Mouse (Mus musculus): ENCODE results near the gene Sash3. TPM values are rescaled to one million over a fixed set of nuclear protein-coding genes. Genes with fewer than 3 reads are reported as not detected.

The Sash3 gene
- 1.2 and 1.4 TPM in 2 replicates for polyA plus RNA-seq (2014; fragmentation: Nextera tagmentation; extraction: Ambion mirVana)

DNA sequence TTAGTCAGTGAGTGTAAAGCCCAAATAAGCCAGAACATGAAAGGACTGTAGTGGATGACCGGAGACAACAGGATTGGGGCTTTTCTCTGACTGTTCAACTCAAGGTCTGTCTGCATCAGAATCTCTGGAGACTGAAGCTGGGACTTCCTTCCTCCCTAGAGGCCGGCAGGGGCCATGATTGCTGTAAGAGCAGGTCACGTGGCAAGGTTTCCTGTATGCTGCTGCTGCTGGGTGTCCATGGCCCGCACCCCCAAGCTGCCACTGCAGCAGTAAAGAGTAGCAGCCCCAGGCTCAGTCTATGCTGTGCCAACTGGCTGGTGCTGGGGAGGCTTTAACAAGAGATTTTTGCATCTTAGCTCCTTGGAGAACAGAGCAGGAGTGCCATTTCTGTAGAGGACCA lies at the start of gene Sash3:
TSS of gene Sash3 (plus strand) at position 175 of the 400 bp plus-strand sequence.
- no peak within 1 kb of the TSS for H3K9ac ChIP-seq (ENCODE audit: low read depth, low read length)

DNA sequence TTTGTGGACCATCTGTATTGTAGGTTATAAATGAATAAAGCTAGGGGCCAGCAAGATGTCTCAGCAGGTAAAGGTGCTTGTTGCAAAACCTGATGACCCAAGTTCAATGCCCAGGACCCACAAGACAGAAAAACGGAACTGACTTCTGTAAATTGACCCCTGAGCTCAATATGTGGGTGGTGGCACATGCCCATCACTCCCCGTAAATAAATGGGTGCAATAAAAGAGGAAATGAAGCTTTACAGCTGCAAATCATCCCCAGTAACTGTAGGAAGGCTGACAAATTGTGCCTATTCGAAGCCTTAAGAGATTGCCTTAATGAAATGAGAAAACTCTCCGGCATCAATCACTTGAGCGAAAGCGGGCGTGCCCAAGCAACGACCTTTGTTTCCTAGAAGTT lies 49.7 kb upstream of the Sash3 start:
- ATAC-seq (ENCODE audit: low FRiP score, low TSS enrichment) = no peak
- no peaks in the 10 kb centered on the region for H3K27me3 ChIP-seq (ENCODE audit: control insufficient read depth, insufficient read depth, low read length)
- H3K4me2 ChIP-seq (replicated peaks; ENCODE audit: low read depth, low read length) = no peak overlapping the region
- no peaks in the 10 kb centered on the region for H3K4me1 ChIP-seq (ENCODE audit: control insufficient read depth, insufficient read depth, low read length)
- no peak overlapping the region for H3K27ac ChIP-seq (ENCODE audit: low read depth, low read length)
- no peaks in the 10 kb centered on the region for H3K36me3 ChIP-seq (ENCODE audit: control insufficient read depth, insufficient read depth, low read length)
- no peak overlapping the region for H3K4me3 ChIP-seq (ENCODE audit: low read length)
- no peak overlapping the region for H3K9ac ChIP-seq (ENCODE audit: low read depth, low read length)
- WGBS = 44% methylated on average over 8 of the region's 8 CpGs
- H3K9me3 ChIP-seq (ENCODE audit: control insufficient read depth, low read length) = no peaks in the 10 kb centered on the region

More for the DNA sequence above, at the start of gene Sash3:
- Histone ChIP-seq H3K4me1 (ENCODE audit: control insufficient read depth, insufficient read depth, low read length) (no peaks in the 10 kb centered on the region), H3K4me2 (replicated peaks; ENCODE audit: low read depth, low read length) (no peak within 1 kb of the TSS), H3K27ac (ENCODE audit: low read depth, low read length) (no peak within 1 kb of the TSS), H3K9me3 (ENCODE audit: control insufficient read depth, low read length) (no peaks in the 10 kb centered on the region), H3K27me3 (ENCODE audit: control insufficient read depth, insufficient read depth, low read length) (no peaks in the 10 kb centered on the region), H3K36me3 (ENCODE audit: control insufficient read depth, insufficient read depth, low read length) (no peaks in the 10 kb centered on the region), H3K4me3 (ENCODE audit: low read length) (no peak within 1 kb of the TSS)
- no peak for ATAC-seq (ENCODE audit: low FRiP score, low TSS enrichment)
- WGBS = 88% methylated on average over 4 of the region's 4 CpGs

DNA sequence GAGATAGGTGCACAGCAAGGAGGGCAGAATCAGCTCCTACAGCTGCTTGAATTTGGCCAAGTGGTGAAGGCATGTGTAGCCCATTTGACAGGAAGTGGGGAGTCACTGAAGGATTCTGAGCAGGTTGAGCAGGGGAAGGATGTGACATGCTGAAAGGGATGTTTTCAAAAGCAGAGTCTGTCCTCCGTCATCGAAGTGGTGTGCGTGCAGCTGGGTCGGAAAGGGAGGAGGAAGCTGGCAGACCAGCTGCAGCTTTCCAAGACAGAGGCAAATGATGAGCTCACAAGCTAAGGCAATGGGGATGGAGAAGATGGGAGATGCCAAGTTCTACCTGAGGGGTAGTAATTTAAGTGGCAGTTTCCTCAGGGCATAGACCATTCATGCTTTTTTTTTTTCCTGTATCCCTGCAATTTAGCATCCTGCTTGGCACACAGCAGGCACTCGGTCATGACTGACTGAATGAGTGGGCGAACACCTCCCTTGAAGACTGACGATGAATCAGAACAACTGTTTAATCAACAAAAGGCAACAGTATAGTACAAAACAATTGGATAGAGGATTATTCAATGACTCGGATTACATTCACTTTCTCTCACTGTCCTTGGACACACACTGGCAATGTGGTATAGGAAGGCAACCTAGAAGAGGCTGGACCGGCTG lies 47.6 kb upstream of the Sash3 start:
- ATAC-seq (ENCODE audit: low FRiP score, low TSS enrichment) = no peak
- Histone ChIP-seq H3K36me3 (ENCODE audit: control insufficient read depth, insufficient read depth, low read length) (no peaks in the 10 kb centered on the region), H3K9ac (ENCODE audit: low read depth, low read length) (no peak overlapping the region), H3K9me3 (ENCODE audit: control insufficient read depth, low read length) (no peaks in the 10 kb centered on the region), H3K4me1 (ENCODE audit: control insufficient read depth, insufficient read depth, low read length) (no peaks in the 10 kb centered on the region), H3K27me3 (ENCODE audit: control insufficient read depth, insufficient read depth, low read length) (no peaks in the 10 kb centered on the region), H3K27ac (ENCODE audit: low read depth, low read length) (no peak overlapping the region), H3K4me2 (replicated peaks; ENCODE audit: low read depth, low read length) (no peak overlapping the region), H3K4me3 (ENCODE audit: low read length) (no peak overlapping the region)
- WGBS = 82% methylated on average over 9 of the region's 9 CpGs

GRCm38 (mm10) chrX:48099871-48100270 lies 46.4 kb upstream of the Sash3 start:
- Histone ChIP-seq H3K36me3 (ENCODE audit: control insufficient read depth, insufficient read depth, low read length) (no peaks in the 10 kb centered on the region), H3K4me3 (ENCODE audit: low read length) (no peak overlapping the region), H3K27me3 (ENCODE audit: control insufficient read depth, insufficient read depth, low read length) (no peaks in the 10 kb centered on the region), H3K9me3 (ENCODE audit: control insufficient read depth, low read length) (no peaks in the 10 kb centered on the region), H3K4me2 (replicated peaks; ENCODE audit: low read depth, low read length) (no peak overlapping the region), H3K27ac (ENCODE audit: low read depth, low read length) (no peak overlapping the region), H3K4me1 (ENCODE audit: control insufficient read depth, insufficient read depth, low read length) (no peaks in the 10 kb centered on the region), H3K9ac (ENCODE audit: low read depth, low read length) (no peak overlapping the region)
- 41% methylated on average over 1 of the region's 1 CpGs for WGBS
- no peak for ATAC-seq (ENCODE audit: low FRiP score, low TSS enrichment)

GRCm38 (mm10) chrX:48103256-48103655 lies 43.0 kb upstream of the Sash3 start:
- WGBS = 68% methylated on average over 3 of the region's 3 CpGs
- Histone ChIP-seq H3K9me3 (ENCODE audit: control insufficient read depth, low read length) (no peaks in the 10 kb centered on the region), H3K4me2 (replicated peaks; ENCODE audit: low read depth, low read length) (no peak overlapping the region), H3K36me3 (ENCODE audit: control insufficient read depth, insufficient read depth, low read length) (no peaks in the 10 kb centered on the region), H3K27ac (ENCODE audit: low read depth, low read length) (no peak overlapping the region), H3K4me1 (ENCODE audit: control insufficient read depth, insufficient read depth, low read length) (no peaks in the 10 kb centered on the region), H3K4me3 (ENCODE audit: low read length) (no peak overlapping the region), H3K9ac (ENCODE audit: low read depth, low read length) (no peak overlapping the region), H3K27me3 (ENCODE audit: control insufficient read depth, insufficient read depth, low read length) (no peaks in the 10 kb centered on the region)
- ATAC-seq (ENCODE audit: low FRiP score, low TSS enrichment) = no peak

- ATAC-seq (ENCODE audit: low FRiP score, low TSS enrichment) = no peak
- Histone ChIP-seq H3K9me3 (ENCODE audit: control insufficient read depth, low read length) (no peaks in the 10 kb centered on the region), H3K36me3 (ENCODE audit: control insufficient read depth, insufficient read depth, low read length) (no peaks in the 10 kb centered on the region), H3K4me1 (ENCODE audit: control insufficient read depth, insufficient read depth, low read length) (no peaks in the 10 kb centered on the region), H3K4me3 (ENCODE audit: low read length) (no peak overlapping the region), H3K4me2 (replicated peaks; ENCODE audit: low read depth, low read length) (no peak overlapping the region), H3K27ac (ENCODE audit: low read depth, low read length) (no peak overlapping the region), H3K27me3 (ENCODE audit: control insufficient read depth, insufficient read depth, low read length) (no peaks in the 10 kb centered on the region), H3K9ac (ENCODE audit: low read depth, low read length) (no peak overlapping the region)
- 85% methylated on average over 7 of the region's 7 CpGs for WGBS
These were observed 41.3 kb upstream of the Sash3 start for GRCm38 (mm10) chrX:48104736-48105441.

DNA sequence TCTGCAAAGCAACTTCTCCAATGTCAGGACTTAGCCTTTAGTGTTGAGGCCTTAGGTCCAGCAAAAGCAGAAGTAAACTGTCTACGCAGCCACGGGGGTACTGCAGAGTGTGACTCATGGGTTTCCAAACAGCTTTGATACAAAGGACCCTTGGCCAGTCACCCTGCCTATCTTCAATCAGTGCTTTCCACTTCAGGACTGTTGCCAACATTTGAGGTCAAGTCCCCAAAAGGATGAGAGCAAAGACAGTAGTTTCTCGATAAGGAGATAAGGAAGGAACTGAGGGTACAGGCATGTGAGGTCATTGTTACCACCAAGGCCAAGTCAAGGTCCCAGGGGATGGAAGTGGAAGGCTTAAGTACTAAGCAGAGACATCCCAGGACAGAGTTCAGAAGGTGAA lies 40.0 kb upstream of the Sash3 start:
- no peak overlapping the region for H3K4me3 ChIP-seq (ENCODE audit: low read length)
- no peaks in the 10 kb centered on the region for H3K4me1 ChIP-seq (ENCODE audit: control insufficient read depth, insufficient read depth, low read length)
- no peak overlapping the region for H3K4me2 ChIP-seq (replicated peaks; ENCODE audit: low read depth, low read length)
- no peak for ATAC-seq (ENCODE audit: low FRiP score, low TSS enrichment)
- no peaks in the 10 kb centered on the region for H3K36me3 ChIP-seq (ENCODE audit: control insufficient read depth, insufficient read depth, low read length)
- H3K9me3 ChIP-seq (ENCODE audit: control insufficient read depth, low read length) = no peaks in the 10 kb centered on the region
- no peak overlapping the region for H3K27ac ChIP-seq (ENCODE audit: low read depth, low read length)
- H3K27me3 ChIP-seq (ENCODE audit: control insufficient read depth, insufficient read depth, low read length) = no peaks in the 10 kb centered on the region
- WGBS = 76% methylated on average over 3 of the region's 3 CpGs
- no peak overlapping the region for H3K9ac ChIP-seq (ENCODE audit: low read depth, low read length)

DNA sequence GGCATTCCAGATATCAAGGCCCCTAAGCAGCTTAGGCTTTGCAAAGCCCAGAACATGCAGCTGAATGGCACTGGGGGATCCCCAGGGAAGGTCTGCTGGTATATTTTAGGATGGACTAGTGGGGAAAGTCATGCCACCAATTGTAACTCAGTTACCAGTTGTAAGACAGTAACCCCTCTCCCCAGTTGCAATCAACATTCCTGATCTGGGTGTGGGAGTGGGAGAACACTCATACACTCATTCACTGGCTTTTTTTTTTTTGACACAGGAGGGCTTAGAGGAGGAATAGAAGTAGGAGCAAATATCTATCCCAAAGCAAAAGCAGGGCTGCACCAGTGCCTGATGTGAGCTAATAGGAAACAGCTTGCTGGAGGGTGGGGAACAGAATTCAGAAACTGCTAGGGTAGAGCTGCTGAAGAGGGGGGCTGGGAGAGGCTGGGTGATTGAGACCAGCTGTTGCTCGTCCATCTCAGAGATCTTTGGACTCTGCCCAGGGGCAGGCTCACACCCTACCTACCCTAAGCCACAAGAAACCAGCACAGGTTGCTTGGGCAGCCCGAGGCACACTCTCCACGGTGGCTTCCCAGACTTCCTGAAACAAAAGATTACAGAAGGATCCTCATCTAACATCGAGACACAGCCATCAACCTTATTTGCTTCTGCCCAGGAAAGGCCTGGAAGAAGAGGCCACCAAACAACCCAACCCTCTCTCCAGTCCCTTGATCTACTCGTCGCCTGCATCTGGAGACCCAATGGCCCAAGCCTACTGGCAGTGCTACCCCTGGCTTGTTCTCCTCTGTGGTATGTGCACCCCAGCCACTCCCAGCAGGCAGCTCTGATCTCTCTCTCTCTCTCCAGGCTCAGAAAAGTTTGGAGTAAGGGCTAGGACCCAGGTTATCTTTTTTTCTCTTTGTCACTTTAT lies 37.6 kb upstream of the Sash3 start, which contains the start of gene Xpnpep2:
TSS of gene Xpnpep2 (plus strand) at position 332 of the 922 bp plus-strand sequence.
- Histone ChIP-seq H3K4me1 (ENCODE audit: control insufficient read depth, insufficient read depth, low read length) (no peaks in the 10 kb centered on the region), H3K9me3 (ENCODE audit: control insufficient read depth, low read length) (no peaks in the 10 kb centered on the region), H3K27ac (ENCODE audit: low read depth, low read length) (no peak within 1 kb of the TSS), H3K27me3 (ENCODE audit: control insufficient read depth, insufficient read depth, low read length) (no peaks in the 10 kb centered on the region), H3K4me2 (replicated peaks; ENCODE audit: low read depth, low read length) (no peak within 1 kb of the TSS), H3K9ac (ENCODE audit: low read depth, low read length) (no peak within 1 kb of the TSS), H3K36me3 (ENCODE audit: control insufficient read depth, insufficient read depth, low read length) (no peaks in the 10 kb centered on the region), H3K4me3 (ENCODE audit: low read length) (no peak within 1 kb of the TSS)
- peak; percentile 28; the same call in 1 of the 2 replicates for ATAC-seq (ENCODE audit: low FRiP score, low TSS enrichment)
- WGBS = 59% methylated on average over 6 of the region's 6 CpGs

Measured in kidney, embryonic 14.5 days (tissue).